Mouse (Mus musculus) heart, embryonic 14.5 days (tissue): Measurements from ENCODE around the gene Pecr. TPM values are rescaled to one million over a fixed set of nuclear protein-coding genes. Genes with fewer than 3 reads are reported as not detected.

ENCODE experiments used
- ATAC-seq: fragments of 200-750 bp; cut with Nextera tagmentation; 2 replicates; pipeline ENCODE4 v1.8.0; 2017; ENCODE audit warnings: low read depth, moderate TSS enrichment; ENCODE audit not compliant: insufficient number of reproducible peaks, insufficient read depth, low FRiP score
- H3K27ac ChIP-seq, 2 experiments: fragments of 200-500 bp in 1 of 2; fragments of 300-500 bp in 1 of 2; sonication (generic) in 1 of 2; replicated peaks in 1 of 2; 2 replicates each; pipeline ENCODE4 v1.5.1; 2012 to 2014; ENCODE audit warnings: low read depth in 2 of 2, low read length in 2 of 2, control low read depth in 1 of 2, mild to moderate bottlenecking in 1 of 2, mixed read lengths in 1 of 2; ENCODE audit not compliant: control insufficient read depth in 1 of 2, insufficient read depth in 1 of 2
- H3K27me3 ChIP-seq: fragments of 300-500 bp; sonication (generic); 2 replicates; pipeline ENCODE4 v1.6.1; 2014; ENCODE audit warnings: mild to moderate bottlenecking, low read length, control low read depth; ENCODE audit not compliant: control insufficient read depth, insufficient read depth
- H3K36me3 ChIP-seq: fragments of 300-500 bp; sonication (generic); 2 replicates; pipeline ENCODE4 v1.6.1; 2014; ENCODE audit warnings: mild to moderate bottlenecking, control low read depth, low read length, mixed read lengths; ENCODE audit not compliant: control insufficient read depth, insufficient read depth
- H3K4me1 ChIP-seq, 2 experiments: fragments of 200-500 bp in 1 of 2; fragments of 300-500 bp in 1 of 2; sonication (generic) in 1 of 2; 2 replicates each; pipeline ENCODE4 v1.6.1; 2012 to 2014; ENCODE audit warnings: low read length in 2 of 2, control low read depth in 1 of 2, mixed read lengths in 1 of 2; ENCODE audit not compliant: control insufficient read depth in 2 of 2, insufficient read depth in 2 of 2
- H3K4me2 ChIP-seq: fragments of 300-500 bp; sonication (generic); 2 replicates; pipeline ENCODE4 v1.6.1; 2014; ENCODE audit warnings: mild to moderate bottlenecking, low read length
- H3K4me3 ChIP-seq, 2 experiments: fragments of 200-500 bp in 1 of 2; fragments of 300-500 bp in 1 of 2; sonication (generic) in 1 of 2; 2 replicates each; pipeline ENCODE4 v1.5.1; 2012 to 2014; ENCODE audit warnings: low read length in 2 of 2, mild to moderate bottlenecking in 2 of 2, control low read depth in 1 of 2, low read depth in 1 of 2, moderate library complexity in 1 of 2; ENCODE audit not compliant: control insufficient read depth in 1 of 2, insufficient read depth in 1 of 2
- H3K9ac ChIP-seq: fragments of 300-500 bp; sonication (generic); 2 replicates; pipeline ENCODE4 v1.6.1; 2014; ENCODE audit warnings: mild to moderate bottlenecking, low read length
- H3K9me3 ChIP-seq: fragments of 300-500 bp; sonication (generic); 2 replicates; pipeline ENCODE4 v1.6.1; 2016; ENCODE audit warnings: low read length, control low read depth; ENCODE audit not compliant: control insufficient read depth
- WGBS: fragments of 180-500 bp; shearing (Covaris S2); extraction: QIAGEN DNeasy Blood & Tissue Kit; methylation state at CpG from one replicate; pipeline ENCODE4 v1.1.7; 2014; 5-methylcytosine and 5-hydroxymethylcytosine counted together
- polyA plus RNA-seq: library from polyadenylated mRNA; unstranded; fragments of >200 nt; fragmentation: Nextera tagmentation; extraction: Ambion mirVana; gene quantifications from 2 replicates; pipeline ENCODE4 v1.2.1, GENCODE M21; 2014

Pecr gene
- polyA plus RNA-seq, 1 experiment from 2014 or later = 23.8 TPM

GRCm38 (mm10) chr1:72287893-72288292 lies 3.8 kb upstream of the Pecr start:
- 73% methylated on average over 4 of the region's 4 CpGs for WGBS
- ATAC-seq = no peak
- no peaks in the 10 kb centered on the region for H3K27me3 ChIP-seq

GRCm38 (mm10) chr1:72286904-72287303 lies 2.8 kb upstream of the Pecr start:
- Histone ChIP-seq H3K9ac (no peak overlapping the region), H3K27ac (no peak overlapping the region), H3K4me3 (no peak overlapping the region), H3K4me1 (peaks cover 3 to 4% of the 10 kb centered on the region in 2 experiments; a peak in 1 of 4 replicates), H3K4me2 (no peak overlapping the region), H3K27me3 (no peaks in the 10 kb centered on the region), H3K9me3 (no peaks in the 10 kb centered on the region), H3K36me3 (no peaks in the 10 kb centered on the region)
- no peak for ATAC-seq
- 29% methylated on average over 5 of the region's 5 CpGs for WGBS

More at GRCm38 (mm10) chr1:72287893-72288292, 3.8 kb upstream of the Pecr start:
- Histone ChIP-seq H3K4me1 (peaks cover 3 to 4% of the 10 kb centered on the region in 2 experiments; a peak in 1 of 4 replicates), H3K4me3 (no peak overlapping the region), H3K4me2 (no peak overlapping the region), H3K9me3 (no peaks in the 10 kb centered on the region), H3K27ac (no peak overlapping the region), H3K9ac (no peak overlapping the region), H3K36me3 (no peaks in the 10 kb centered on the region)

- Histone ChIP-seq H3K4me3 (peak overlapping the region in 1 of 2 experiments; percentile 53; a peak in 3 of 4 replicates), H3K36me3 (no peaks in the 10 kb centered on the region), H3K4me1 (peaks cover 3 to 4% of the 10 kb centered on the region in 2 experiments; a peak in 1 of 4 replicates), H3K27me3 (no peaks in the 10 kb centered on the region), H3K9me3 (no peaks in the 10 kb centered on the region), H3K9ac (no peak overlapping the region), H3K27ac (no peak overlapping the region), H3K4me2 (peak overlapping the region; percentile 77)
- ATAC-seq = no peak
- WGBS = 5% methylated on average over 5 of the region's 5 CpGs
These were observed 425 bp upstream of the Pecr start for GRCm38 (mm10) chr1:72284539-72284938.

- Histone ChIP-seq H3K9ac (no peak overlapping the region), H3K27me3 (no peaks in the 10 kb centered on the region), H3K36me3 (no peaks in the 10 kb centered on the region), H3K4me1 (peaks cover 3 to 4% of the 10 kb centered on the region in 2 experiments; a peak in 1 of 4 replicates), H3K4me2 (no peak overlapping the region), H3K9me3 (no peaks in the 10 kb centered on the region), H3K27ac (no peak overlapping the region), H3K4me3 (no peak overlapping the region)
- 78% methylated on average over 1 of the region's 1 CpGs for WGBS
- no peak for ATAC-seq
These were observed 1.5 kb downstream of the Pecr start for GRCm38 (mm10) chr1:72282604-72283003.

GRCm38 (mm10) chr1:72278085-72278484 lies 6.0 kb downstream of the Pecr start:
- H3K4me1 ChIP-seq = no peaks in the 10 kb centered on the region
- no peak overlapping the region for H3K4me2 ChIP-seq
- H3K4me3 ChIP-seq = no peak overlapping the region
- 0 out of 2 replicates have a peak, but pooled peaks cover 2% of the 10 kb centered on the region for H3K9me3 ChIP-seq
- no peak overlapping the region for H3K27ac ChIP-seq
- H3K9ac ChIP-seq = no peak overlapping the region
- WGBS = 88% methylated on average over 3 of the region's 3 CpGs
- H3K36me3 ChIP-seq = peaks cover 18% of the 10 kb centered on the region; the same call in 1 of the 2 replicates
- ATAC-seq = no peak
- no peaks in the 10 kb centered on the region for H3K27me3 ChIP-seq

GRCm38 (mm10) chr1:72263099-72263498 lies 21.0 kb downstream of the Pecr start:
- Histone ChIP-seq H3K27ac (no peak overlapping the region), H3K9ac (no peak overlapping the region), H3K4me1 (no peaks in the 10 kb centered on the region), H3K4me3 (no peak overlapping the region), H3K36me3 (peaks cover 25% of the 10 kb centered on the region), H3K9me3 (no peaks in the 10 kb centered on the region), H3K4me2 (no peak overlapping the region), H3K27me3 (no peaks in the 10 kb centered on the region)
- WGBS = 92% methylated on average over 3 of the region's 3 CpGs
- ATAC-seq = no peak

GRCm38 (mm10) chr1:72256381-72257256 lies 27.5 kb downstream of the Pecr start:
- Histone ChIP-seq H3K27ac (no peak overlapping the region), H3K27me3 (no peaks in the 10 kb centered on the region), H3K36me3 (peaks cover 15% of the 10 kb centered on the region), H3K9ac (no peak overlapping the region), H3K4me2 (peak overlapping the region; percentile 74), H3K9me3 (no peaks in the 10 kb centered on the region), H3K4me1 (peaks cover 3 to 18% of the 10 kb centered on the region in 2 experiments; a peak in 2 of 4 replicates), H3K4me3 (no peak overlapping the region)
- ATAC-seq = no peak
- WGBS = 82% methylated on average over 9 of the region's 9 CpGs
